Mouse (Mus musculus) spleen, postnatal 4 days (tissue): Measurements from ENCODE around the gene Foxa3.
A peak's percentile ranks its signal among the peaks of the same experiment; 100 is the strongest.

Source experiments
- DNase-seq, 2 experiments: peaks; one replicate each; pipeline ENCODE4 v3.0.0; 2022; ENCODE audit warnings: low spot score in 2 of 2

Gene Foxa3

DNA sequence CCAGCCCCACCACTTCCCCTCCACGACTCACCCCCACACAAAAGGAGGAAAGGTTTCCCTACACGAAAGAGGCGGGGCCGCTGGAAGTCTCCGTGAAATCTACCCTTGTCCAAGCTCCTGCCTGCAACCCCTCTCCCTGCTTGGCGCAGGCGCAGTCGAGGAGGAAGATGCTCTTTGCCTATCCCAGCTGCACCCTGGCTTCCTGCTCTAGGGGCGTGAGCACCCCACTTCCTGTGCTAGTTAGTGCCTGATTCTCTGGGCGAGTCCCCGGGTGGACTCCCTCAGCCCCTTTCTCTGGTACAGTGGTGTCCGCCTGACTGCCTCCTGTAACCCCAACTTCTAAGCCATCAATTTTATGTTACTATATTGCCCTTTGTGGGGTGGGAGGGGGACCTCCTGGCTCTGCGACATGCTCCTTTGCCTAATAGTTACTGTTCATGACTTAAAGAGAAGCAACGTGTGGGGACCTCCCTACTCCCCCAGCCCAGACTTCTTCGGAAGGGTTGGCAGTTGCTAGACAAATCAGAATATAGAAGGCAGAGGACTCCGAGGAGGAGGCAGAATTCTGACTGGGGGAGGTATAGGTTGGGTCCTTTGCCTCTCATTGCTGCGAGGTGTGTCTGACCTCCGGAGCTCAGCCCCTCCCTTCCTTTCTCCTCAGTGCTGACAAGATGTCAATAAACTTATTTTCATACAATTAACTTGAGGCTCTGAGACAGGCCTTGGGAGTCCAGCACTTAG lies 22.1 kb downstream of the Foxa3 start:
- DNase-seq, result peak; percentile 79 to 90

- DNase-seq, result peak in 1 of 2 experiments; percentile 73
These were observed 22.9 kb downstream of the Foxa3 start for GRCm38 (mm10) chr7:19000421-19000820.

DNA sequence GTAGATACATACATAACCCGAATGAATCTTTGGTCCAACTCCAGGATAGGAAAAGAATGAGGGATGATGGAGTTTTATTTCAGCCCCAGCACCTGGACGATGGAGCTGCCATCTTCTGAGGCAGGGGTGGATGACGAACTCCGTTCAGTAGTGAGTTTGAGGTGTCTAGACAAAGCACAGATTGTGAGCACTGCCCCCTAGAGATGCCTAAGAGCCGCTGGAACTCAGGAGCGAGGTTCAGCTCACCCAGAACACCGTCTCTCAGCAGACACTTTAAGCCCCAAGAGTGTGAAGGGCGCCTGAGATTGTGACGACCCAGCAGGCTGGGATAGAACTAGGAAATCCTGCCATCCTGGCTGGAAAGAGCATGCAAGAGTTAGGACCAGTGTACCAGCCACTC lies 24.5 kb downstream of the Foxa3 start:
- no peak for DNase-seq

GRCm38 (mm10) chr7:18993036-18993435 lies 30.3 kb downstream of the Foxa3 start:
- DNase-seq, result no peak

GRCm38 (mm10) chr7:18992294-18992675 lies 31.1 kb downstream of the Foxa3 start:
- no peak for DNase-seq

DNA sequence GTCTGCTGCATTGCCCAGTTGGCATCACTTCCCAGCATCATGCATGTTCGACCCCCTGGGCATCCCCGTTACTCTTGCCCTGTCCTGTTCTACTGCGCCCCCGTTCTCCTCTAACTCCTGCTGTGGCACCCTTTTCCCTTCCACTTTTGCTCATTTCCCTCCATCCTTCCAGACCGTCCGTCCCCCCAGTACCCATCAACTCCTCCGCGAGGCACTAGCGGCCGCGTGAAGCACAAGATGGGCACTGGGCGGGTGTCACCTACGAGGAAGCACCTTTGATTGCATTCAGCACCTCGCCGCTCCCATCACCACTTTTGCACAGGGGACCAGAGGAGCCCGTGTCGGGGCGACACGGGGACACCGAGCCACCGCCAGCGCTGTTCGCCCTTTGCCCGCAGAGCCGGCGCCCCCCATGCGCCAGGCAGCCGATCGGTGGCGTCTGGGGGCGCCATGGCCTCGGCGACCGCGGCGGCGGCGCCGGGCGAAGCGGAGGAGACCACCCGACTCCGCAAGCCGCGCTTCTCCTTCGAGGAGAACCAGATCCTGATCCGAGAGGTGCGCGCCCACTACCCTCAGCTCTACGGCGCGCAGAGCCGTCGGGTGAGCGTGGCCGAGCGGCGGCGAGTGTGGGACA lies 31.6 kb downstream of the Foxa3 start:
- no peak for DNase-seq

GRCm38 (mm10) chr7:18990601-18991295 lies 32.6 kb downstream of the Foxa3 start, which contains the start of gene Mypop:
TSS of gene Mypop (plus strand) at chr7:18991245.
- peak; percentile 95 to 98 for DNase-seq

- no peak for DNase-seq
These were observed 33.3 kb downstream of the Foxa3 start for GRCm38 (mm10) chr7:18989995-18990394.

DNA sequence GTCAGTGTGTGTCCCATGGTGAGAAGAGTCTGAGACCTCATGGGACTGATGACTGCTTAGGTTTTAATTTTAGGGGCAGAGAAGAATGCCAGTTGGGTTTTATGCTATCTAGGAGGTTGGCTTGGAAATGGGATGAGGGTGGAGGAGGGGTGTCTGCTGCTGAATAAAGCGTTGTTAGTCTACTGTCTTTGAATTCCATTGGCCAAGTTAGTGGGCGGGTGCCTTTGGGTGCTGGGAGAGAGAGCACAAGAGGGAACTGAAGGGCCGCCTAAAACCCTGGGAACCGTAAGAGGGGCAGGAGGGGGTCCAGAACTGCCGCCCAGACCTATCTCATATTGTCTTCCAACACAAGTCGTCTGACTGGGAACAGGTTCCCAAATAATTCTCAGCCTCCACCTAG lies 34.6 kb downstream of the Foxa3 start:
- no peak for DNase-seq

DNA sequence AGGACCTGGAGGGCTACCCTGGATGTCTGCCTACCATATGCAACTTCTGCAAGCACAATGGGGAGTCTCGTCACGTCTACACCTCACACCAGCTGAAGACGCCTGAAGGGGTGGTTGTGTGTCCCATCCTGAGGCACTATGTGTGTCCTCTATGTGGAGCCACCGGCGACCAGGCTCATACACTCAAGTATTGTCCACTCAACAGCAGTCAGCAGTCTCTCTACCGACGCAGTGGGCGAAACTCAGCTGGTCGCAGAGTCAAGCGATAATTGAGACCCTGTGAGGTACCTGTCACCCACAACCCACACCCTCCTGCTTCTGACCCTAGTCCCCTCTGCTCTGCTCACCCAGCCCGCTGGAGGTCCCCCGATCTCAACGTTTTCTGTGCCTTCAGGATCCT lies 35.6 kb downstream of the Foxa3 start:
- DNase-seq, result no peak

DNA sequence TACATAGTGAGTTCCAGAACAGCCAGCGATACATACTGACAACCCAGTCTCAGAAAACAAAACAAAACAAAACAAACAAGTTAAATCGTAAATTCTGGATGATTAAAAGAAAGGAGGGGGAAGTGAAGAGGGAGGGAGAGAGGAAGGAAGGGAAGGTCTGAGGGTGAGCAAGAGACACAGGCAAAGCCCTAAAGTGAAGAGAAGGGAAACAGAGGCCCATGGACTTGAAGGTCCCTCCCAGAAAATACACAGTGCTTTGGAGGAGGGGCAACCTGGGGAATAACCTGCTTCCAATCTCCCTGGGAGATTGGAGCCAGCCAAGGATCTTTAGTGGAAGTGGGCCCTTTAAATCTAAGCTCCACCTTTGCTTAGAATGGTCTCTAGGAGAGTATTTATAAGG lies 36.2 kb downstream of the Foxa3 start, which contains the start of gene Nanos2:
Gene Nanos2 (plus strand): TSS at position 301 of the 400 bp plus-strand sequence.
- no peak for DNase-seq

- DNase-seq, result peak; percentile 54 to 75
These were observed 36.8 kb downstream of the Foxa3 start for GRCm38 (mm10) chr7:18986503-18986902.

DNA sequence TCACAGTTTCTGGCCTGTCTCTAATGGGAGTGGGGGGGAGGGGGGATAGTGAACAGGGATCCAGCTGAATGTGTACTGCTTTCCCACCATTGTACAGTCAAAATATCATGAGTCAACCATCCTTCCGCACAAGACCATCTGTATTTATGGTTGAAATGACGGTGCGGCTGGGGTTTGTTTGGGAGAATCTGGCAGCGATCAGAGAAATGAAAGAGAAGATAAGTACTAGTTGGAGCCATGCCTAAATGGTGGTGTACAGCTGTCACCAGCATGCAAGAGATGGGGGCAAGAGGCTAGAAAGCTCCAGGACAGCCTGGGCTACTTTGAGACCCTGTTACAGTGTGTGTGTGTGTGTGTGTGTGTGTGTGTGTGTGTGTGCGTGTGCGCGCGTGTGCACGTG lies 45.0 kb downstream of the Foxa3 start:
- DNase-seq, result no peak

- no peak for DNase-seq
These were observed 52.4 kb downstream of the Foxa3 start for GRCm38 (mm10) chr7:18970956-18971355.

- no peak for DNase-seq
These were observed 55.7 kb downstream of the Foxa3 start for GRCm38 (mm10) chr7:18967603-18968002.

GRCm38 (mm10) chr7:18965312-18965711 lies 58.0 kb downstream of the Foxa3 start:
- DNase-seq, result no peak

GRCm38 (mm10) chr7:18963294-18963843 lies 60.0 kb downstream of the Foxa3 start:
- no peak for DNase-seq
